Mouse (Mus musculus): ENCODE measurements at regions not wholly inside any gene's neighbourhood (a gene's known extent, or its start where the extent isn't known, plus 50 kb on each side); places are given as distances from the start of the nearest gene placed in this dataset.
A peak's percentile ranks its signal among the peaks of the same experiment; 100 is the strongest.

GRCm38 (mm10) chr1:73097645-73098440 lies 82.1 kb upstream of the Tnp1 start:
- ATAC-seq (ENCODE audit: extremely low read depth, insufficient number of reproducible peaks, low FRiP score, low TSS enrichment) = no peak
- peaks cover 6% of the 10 kb centered on the region; the same call in 1 of the 2 replicates for H3K9me3 ChIP-seq
- 70% methylated on average over 6 of the region's 6 CpGs for WGBS

GRCm38 (mm10) chr1:73089636-73090035 lies 73.9 kb upstream of the Tnp1 start:
- 48% methylated on average over 3 of the region's 3 CpGs for WGBS
- Histone ChIP-seq H3K9me3 (no peaks in the 10 kb centered on the region), H3K27me3 (replicated peaks) (no peaks in the 10 kb centered on the region), H3K4me3 (no peak overlapping the region), H3K27ac (replicated peaks) (no peak overlapping the region), H3K4me2 (no peak overlapping the region), H3K4me1 (peaks cover 21% of the 10 kb centered on the region), H3K9ac (no peak overlapping the region), H3K36me3 (no peaks in the 10 kb centered on the region)
- no peak for ATAC-seq (ENCODE audit: extremely low read depth, insufficient number of reproducible peaks, low FRiP score, low TSS enrichment)

More at GRCm38 (mm10) chr1:73097645-73098440, 82.1 kb upstream of the Tnp1 start:
- Histone ChIP-seq H3K36me3 (no peaks in the 10 kb centered on the region), H3K27me3 (replicated peaks) (no peaks in the 10 kb centered on the region), H3K4me2 (no peak overlapping the region), H3K27ac (replicated peaks) (no peak overlapping the region), H3K4me3 (no peak overlapping the region), H3K9ac (no peak overlapping the region), H3K4me1 (no peaks in the 10 kb centered on the region)

GRCm38 (mm10) chr1:73088494-73088893 lies 72.8 kb upstream of the Tnp1 start:
- 33% methylated on average over 2 of the region's 2 CpGs for WGBS
- no peaks in the 10 kb centered on the region for H3K36me3 ChIP-seq
- no peaks in the 10 kb centered on the region for H3K27me3 ChIP-seq (replicated peaks)
- no peak overlapping the region for H3K27ac ChIP-seq (replicated peaks)
- no peak overlapping the region for H3K9ac ChIP-seq
- H3K9me3 ChIP-seq = no peaks in the 10 kb centered on the region
- peaks cover 26% of the 10 kb centered on the region for H3K4me1 ChIP-seq
- H3K4me3 ChIP-seq = no peak overlapping the region
- H3K4me2 ChIP-seq = no peak overlapping the region
- ATAC-seq (ENCODE audit: extremely low read depth, insufficient number of reproducible peaks, low FRiP score, low TSS enrichment) = no peak

GRCm38 (mm10) chr1:73084946-73085345 lies 69.2 kb upstream of the Tnp1 start:
- no peak overlapping the region for H3K27ac ChIP-seq (replicated peaks)
- H3K4me2 ChIP-seq = no peak overlapping the region
- no peak overlapping the region for H3K9ac ChIP-seq
- no peak for ATAC-seq (ENCODE audit: extremely low read depth, insufficient number of reproducible peaks, low FRiP score, low TSS enrichment)
- peaks cover 26% of the 10 kb centered on the region for H3K4me1 ChIP-seq
- WGBS = 33% methylated on average over 2 of the region's 2 CpGs
- H3K27me3 ChIP-seq (replicated peaks) = no peaks in the 10 kb centered on the region
- no peak overlapping the region for H3K4me3 ChIP-seq
- H3K36me3 ChIP-seq = no peaks in the 10 kb centered on the region
- no peaks in the 10 kb centered on the region for H3K9me3 ChIP-seq

- Histone ChIP-seq H3K9me3 (no peaks in the 10 kb centered on the region), H3K27me3 (replicated peaks) (no peaks in the 10 kb centered on the region), H3K4me3 (no peak overlapping the region), H3K4me2 (no peak overlapping the region), H3K9ac (no peak overlapping the region), H3K36me3 (no peaks in the 10 kb centered on the region), H3K27ac (replicated peaks) (no peak overlapping the region), H3K4me1 (peaks cover 18% of the 10 kb centered on the region)
- no peak for ATAC-seq (ENCODE audit: extremely low read depth, insufficient number of reproducible peaks, low FRiP score, low TSS enrichment)
- WGBS = 84% methylated on average over 3 of the region's 3 CpGs
These were observed 67.7 kb upstream of the Tnp1 start for GRCm38 (mm10) chr1:73083396-73083795.

GRCm38 (mm10) chr1:73079518-73079917 lies 63.8 kb upstream of the Tnp1 start:
- no peaks in the 10 kb centered on the region for H3K27me3 ChIP-seq (replicated peaks)
- H3K4me2 ChIP-seq = no peak overlapping the region
- H3K9me3 ChIP-seq = no peaks in the 10 kb centered on the region
- WGBS = 65% methylated on average over 2 of the region's 2 CpGs
- peaks cover 12% of the 10 kb centered on the region; the same call in 1 of the 2 replicates for H3K4me1 ChIP-seq
- no peak for ATAC-seq (ENCODE audit: extremely low read depth, insufficient number of reproducible peaks, low FRiP score, low TSS enrichment)
- no peak overlapping the region for H3K4me3 ChIP-seq
- no peaks in the 10 kb centered on the region for H3K36me3 ChIP-seq
- H3K9ac ChIP-seq = no peak overlapping the region
- H3K27ac ChIP-seq (replicated peaks) = no peak overlapping the region

- peaks cover 8% of the 10 kb centered on the region; the same call in 1 of the 2 replicates for H3K4me1 ChIP-seq
- no peak overlapping the region for H3K4me3 ChIP-seq
- no peak overlapping the region for H3K4me2 ChIP-seq
- H3K27ac ChIP-seq (replicated peaks) = no peak overlapping the region
- no peaks in the 10 kb centered on the region for H3K36me3 ChIP-seq
- H3K27me3 ChIP-seq (replicated peaks) = no peaks in the 10 kb centered on the region
- H3K9ac ChIP-seq = no peak overlapping the region
- H3K9me3 ChIP-seq = no peaks in the 10 kb centered on the region
- ATAC-seq (ENCODE audit: extremely low read depth, insufficient number of reproducible peaks, low FRiP score, low TSS enrichment) = no peak
- WGBS = 81% methylated on average over 4 of the region's 4 CpGs
These were observed 61.4 kb upstream of the Tnp1 start for GRCm38 (mm10) chr1:73077156-73077555.

- WGBS = 69% methylated on average over 6 of the region's 6 CpGs
- Histone ChIP-seq H3K27me3 (replicated peaks) (no peaks in the 10 kb centered on the region), H3K27ac (replicated peaks) (no peak overlapping the region), H3K4me3 (no peak overlapping the region), H3K36me3 (no peaks in the 10 kb centered on the region), H3K4me2 (no peak overlapping the region), H3K4me1 (peaks cover 8% of the 10 kb centered on the region; the same call in 1 of the 2 replicates), H3K9ac (no peak overlapping the region), H3K9me3 (no peaks in the 10 kb centered on the region)
- ATAC-seq (ENCODE audit: extremely low read depth, insufficient number of reproducible peaks, low FRiP score, low TSS enrichment) = no peak
These were observed 60.1 kb upstream of the Tnp1 start for GRCm38 (mm10) chr1:73075699-73076373.

- 47% methylated on average over 2 of the region's 2 CpGs for WGBS
- Histone ChIP-seq H3K9ac (no peak overlapping the region), H3K27ac (replicated peaks) (no peak overlapping the region), H3K36me3 (no peaks in the 10 kb centered on the region), H3K9me3 (no peaks in the 10 kb centered on the region), H3K4me2 (no peak overlapping the region), H3K4me3 (no peak overlapping the region), H3K27me3 (replicated peaks) (no peaks in the 10 kb centered on the region), H3K4me1 (peaks cover 8% of the 10 kb centered on the region; the same call in 1 of the 2 replicates)
- no peak for ATAC-seq (ENCODE audit: extremely low read depth, insufficient number of reproducible peaks, low FRiP score, low TSS enrichment)
These were observed 59.5 kb upstream of the Tnp1 start for GRCm38 (mm10) chr1:73075159-73075558.

GRCm38 (mm10) chr1:73074525-73074924 lies 58.8 kb upstream of the Tnp1 start:
- Histone ChIP-seq H3K4me2 (no peak overlapping the region), H3K27ac (replicated peaks) (no peak overlapping the region), H3K9me3 (no peaks in the 10 kb centered on the region), H3K9ac (no peak overlapping the region), H3K4me3 (no peak overlapping the region), H3K36me3 (no peaks in the 10 kb centered on the region), H3K27me3 (replicated peaks) (no peaks in the 10 kb centered on the region), H3K4me1 (peaks cover 8% of the 10 kb centered on the region; the same call in 1 of the 2 replicates)
- ATAC-seq (ENCODE audit: extremely low read depth, insufficient number of reproducible peaks, low FRiP score, low TSS enrichment) = no peak
- 89% methylated on average over 3 of the region's 3 CpGs for WGBS

GRCm38 (mm10) chr1:73072237-73072904 lies 56.7 kb upstream of the Tnp1 start:
- ATAC-seq (ENCODE audit: extremely low read depth, insufficient number of reproducible peaks, low FRiP score, low TSS enrichment) = 0 out of 2 replicates have a peak, but pooled peaks have one; percentile 42
- Histone ChIP-seq H3K27ac (replicated peaks) (no peak overlapping the region), H3K4me3 (no peak overlapping the region), H3K4me2 (no peak overlapping the region), H3K4me1 (peaks cover 8% of the 10 kb centered on the region; the same call in 1 of the 2 replicates), H3K9ac (no peak overlapping the region), H3K9me3 (no peaks in the 10 kb centered on the region), H3K27me3 (replicated peaks) (no peaks in the 10 kb centered on the region), H3K36me3 (no peaks in the 10 kb centered on the region)
- WGBS = 64% methylated on average over 5 of the region's 5 CpGs

Data from heart, embryonic 13.5 days (tissue).